Mouse (Mus musculus) heart, adult 2 months (tissue): ENCODE measurements at regions not wholly inside any gene's neighbourhood (a gene's known extent, or its start where the extent isn't known, plus 50 kb on each side); places are given as distances from the start of the nearest gene placed in this dataset.

Experiments used
- CTCF ChIP-seq: fragments of 200-600 bp; IDR thresholded peaks from 2 replicates; pipeline ENCODE4 v1.8.1; 2022; ENCODE audit warnings: antibody characterized with exemption, mild to moderate bottlenecking, moderate library complexity
- EP300 ChIP-seq: fragments of 200-500 bp; IDR thresholded peaks from 2 replicates; pipeline ENCODE4 v1.6.1; 2011; ENCODE audit warnings: low read depth, low read length, control low read depth; ENCODE audit not compliant: insufficient read depth

DNA sequence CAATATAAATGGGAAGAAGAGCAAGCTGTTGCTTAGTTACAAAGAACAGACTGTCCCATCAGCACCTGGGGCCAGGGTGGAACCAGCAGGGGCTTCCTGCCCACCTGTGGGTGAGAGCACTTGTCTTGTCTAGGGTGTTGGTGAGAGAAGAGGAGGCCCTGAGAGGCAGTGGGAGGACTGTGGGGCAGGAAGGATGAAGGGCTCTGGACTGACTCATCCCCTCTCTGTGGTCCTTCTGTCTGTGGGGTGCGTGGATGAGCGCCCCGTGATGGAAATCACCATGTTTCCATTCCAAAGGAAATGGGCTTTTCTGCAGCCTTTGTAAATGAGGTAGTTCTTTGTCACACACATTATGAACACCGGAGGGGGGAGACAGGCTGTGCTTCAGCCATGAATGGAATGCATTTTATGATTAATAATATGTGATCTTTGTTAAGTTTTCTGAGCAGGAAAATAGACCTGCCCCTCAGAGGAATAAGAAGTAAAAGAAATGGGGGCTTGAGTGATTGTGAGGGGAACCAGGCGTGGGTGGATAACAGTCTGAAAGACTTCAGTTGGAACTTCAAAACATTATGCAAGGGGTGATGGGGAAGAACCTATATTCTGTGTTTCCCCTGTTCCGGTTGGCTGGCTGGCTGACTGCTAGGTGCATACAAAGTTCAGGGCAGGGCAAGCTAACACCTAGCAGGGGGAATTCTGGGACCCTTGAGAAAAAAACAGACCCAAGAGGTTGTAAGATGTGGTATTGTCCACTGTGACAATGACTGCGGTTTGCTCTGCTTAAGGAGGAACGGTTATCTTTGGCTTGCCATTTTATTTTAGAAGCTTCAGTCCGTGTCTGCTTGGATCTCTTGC lies 237.3 kb downstream of the Gadd45g start:
- TF ChIP-seq CTCF, result no peak
- no peak for TF ChIP-seq EP300
